Mouse (Mus musculus) bone marrow macrophage, adult 2 months (primary cell): ENCODE measurements around the gene Hs2st1. TPM values are rescaled to one million over a fixed set of nuclear protein-coding genes. Genes with fewer than 3 reads are reported as not detected.

Experiments
- H3K27ac ChIP-seq: 2 replicates; pipeline ENCODE4 v1.5.1; 2012; ENCODE audit warnings: low read depth, low read length; ENCODE audit not compliant: insufficient read depth
- H3K4me1 ChIP-seq: 2 replicates; pipeline ENCODE4 v1.6.1; 2012; ENCODE audit warnings: low read length; ENCODE audit not compliant: control insufficient read depth, insufficient read depth
- H3K4me3 ChIP-seq: 2 replicates; pipeline ENCODE4 v1.5.1; 2012; ENCODE audit warnings: mild to moderate bottlenecking, low read length, moderate library complexity; ENCODE audit not compliant: insufficient read depth
- CTCF ChIP-seq: IDR thresholded peaks from 2 replicates; pipeline ENCODE4 v1.5.1; 2012; ENCODE audit warnings: low read depth, mild to moderate bottlenecking, low read length, moderate library complexity
- POLR2A ChIP-seq: IDR thresholded peaks from 2 replicates; pipeline ENCODE4 v1.6.1; 2012; ENCODE audit warnings: mild to moderate bottlenecking, low read depth, low read length, borderline replicate concordance
- polyA plus RNA-seq: library from polyadenylated mRNA; stranded (reverse); fragments of >200 nt; gene quantifications from 2 replicates; pipeline ENCODE4 v1.2.4, GENCODE M21; 2012; ENCODE audit not compliant: missing spikeins, insufficient read depth, insufficient read length

The Hs2st1 gene
- polyA plus RNA-seq, 1 experiment, result 31.0 TPM

GRCm38 (mm10) chr3:144513169-144514121 lies 56.5 kb downstream of the Hs2st1 start:
- no peak overlapping the region for H3K27ac ChIP-seq
- H3K4me3 ChIP-seq, result no peak overlapping the region
- TF ChIP-seq CTCF (no peak), POLR2A (no peak)
- H3K4me1 ChIP-seq, result no peaks in the 10 kb centered on the region

- Histone ChIP-seq H3K4me1 (peaks cover 13% of the 10 kb centered on the region), H3K4me3 (no peak overlapping the region), H3K27ac (no peak overlapping the region)
- TF ChIP-seq CTCF, result no peak
Observed at GRCm38 (mm10) chr3:144510724-144511123, 59.3 kb downstream of the Hs2st1 start.

GRCm38 (mm10) chr3:144508342-144508741 lies 61.6 kb downstream of the Hs2st1 start:
- Histone ChIP-seq H3K4me1 (peaks cover 18% of the 10 kb centered on the region), H3K27ac (no peak overlapping the region), H3K4me3 (no peak overlapping the region)
- TF ChIP-seq CTCF (no peak), POLR2A (no peak)

GRCm38 (mm10) chr3:144507885-144508284 lies 62.1 kb downstream of the Hs2st1 start:
- H3K27ac ChIP-seq, result no peak overlapping the region
- TF ChIP-seq POLR2A (no peak), CTCF (no peak)
- peaks cover 18% of the 10 kb centered on the region for H3K4me1 ChIP-seq
- H3K4me3 ChIP-seq, result no peak overlapping the region

- no peak for TF ChIP-seq CTCF
- no peak for TF ChIP-seq POLR2A
- Histone ChIP-seq H3K4me3 (no peak overlapping the region), H3K27ac (no peak overlapping the region), H3K4me1 (peaks cover 18% of the 10 kb centered on the region)
Observed at GRCm38 (mm10) chr3:144506213-144506612, 63.8 kb downstream of the Hs2st1 start.

GRCm38 (mm10) chr3:144501930-144502329 lies 68.1 kb downstream of the Hs2st1 start:
- H3K27ac ChIP-seq, result no peak overlapping the region
- H3K4me1 ChIP-seq, result peaks cover 36% of the 10 kb centered on the region
- no peak for TF ChIP-seq POLR2A
- no peak for TF ChIP-seq CTCF
- no peak overlapping the region for H3K4me3 ChIP-seq

GRCm38 (mm10) chr3:144496762-144497161 lies 73.2 kb downstream of the Hs2st1 start:
- H3K4me1 ChIP-seq, result peaks cover 25% of the 10 kb centered on the region

GRCm38 (mm10) chr3:144494838-144495237 lies 75.1 kb downstream of the Hs2st1 start:
- H3K4me1 ChIP-seq, result peaks cover 25% of the 10 kb centered on the region
- H3K27ac ChIP-seq, result no peak overlapping the region
- H3K4me3 ChIP-seq, result no peak overlapping the region
- TF ChIP-seq POLR2A (no peak), CTCF (no peak)

More at GRCm38 (mm10) chr3:144496762-144497161, 73.2 kb downstream of the Hs2st1 start:
- TF ChIP-seq POLR2A, result no peak
- TF ChIP-seq CTCF, result no peak
- no peak overlapping the region for H3K4me3 ChIP-seq
- no peak overlapping the region for H3K27ac ChIP-seq

- Histone ChIP-seq H3K27ac (no peak overlapping the region), H3K4me1 (no peaks in the 10 kb centered on the region), H3K4me3 (no peak overlapping the region)
- TF ChIP-seq CTCF, result no peak
- TF ChIP-seq POLR2A, result no peak
Observed at GRCm38 (mm10) chr3:144488787-144489186, 81.2 kb downstream of the Hs2st1 start.

- TF ChIP-seq CTCF, result no peak
- TF ChIP-seq POLR2A, result no peak
- Histone ChIP-seq H3K4me3 (no peak overlapping the region), H3K27ac (no peak overlapping the region), H3K4me1 (peaks cover 6% of the 10 kb centered on the region; the same call in 1 of the 2 replicates)
Observed at GRCm38 (mm10) chr3:144480595-144480994, 89.4 kb downstream of the Hs2st1 start.
